Mouse (Mus musculus) liver, postnatal 0 days (tissue): ENCODE measurements around the gene Chchd10.

ENCODE experiments used
- CTCF ChIP-seq: sonication (generic); IDR thresholded peaks from 2 replicates; pipeline ENCODE4 v1.5.1; 2016; ENCODE audit warnings: antibody characterized with exemption, low read depth
- EP300 ChIP-seq: IDR thresholded peaks from 2 replicates; pipeline ENCODE4 v1.6.1; 2016; ENCODE audit warnings: antibody characterized with exemption, low read depth, mild to moderate bottlenecking

DNA sequence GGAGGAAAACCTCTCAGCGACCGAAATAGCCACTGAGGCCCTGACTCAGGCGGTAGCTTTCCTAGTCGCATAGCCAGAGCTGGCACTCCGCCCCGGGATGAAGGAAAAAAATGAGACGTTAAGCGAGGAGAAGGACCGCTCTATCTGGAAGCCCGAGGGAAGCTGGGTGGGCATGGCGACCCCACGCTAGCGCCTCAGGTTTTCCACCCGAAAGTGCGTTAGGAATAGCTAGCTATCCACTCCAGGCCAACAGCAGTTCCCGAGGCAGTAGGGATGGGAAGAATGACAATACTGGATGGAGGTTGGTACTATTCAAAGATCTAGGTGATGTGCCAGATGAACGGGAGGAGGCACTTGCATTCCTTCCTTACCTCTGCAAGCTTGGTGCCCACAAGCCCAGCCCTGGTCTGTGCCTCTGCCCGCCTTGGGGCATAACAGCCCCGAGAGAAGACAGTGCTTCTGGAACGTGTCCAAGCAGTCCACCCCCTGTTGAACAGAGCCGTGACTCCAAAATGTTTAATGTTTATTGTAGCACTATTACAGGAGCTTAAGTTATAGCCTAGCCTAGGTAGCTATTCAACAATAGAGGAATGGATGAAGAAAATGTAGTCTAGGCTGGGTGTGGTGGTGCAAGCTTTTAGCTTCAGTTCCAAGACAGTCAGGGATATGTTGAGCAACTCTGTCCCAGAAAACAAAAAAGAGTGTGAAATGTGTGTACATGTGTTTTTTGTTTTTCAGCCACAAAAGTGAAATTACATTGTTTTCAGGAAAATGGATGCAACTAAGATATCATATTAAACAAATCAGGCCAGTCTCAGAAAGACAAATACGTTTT is 11.0 kb upstream of the Chchd10 start:
- TF ChIP-seq CTCF (no peak), EP300 (no peak)
